Mouse (Mus musculus) stomach, embryonic 14.5 days (tissue): ENCODE results near the gene Krt2. TPM values are rescaled to one million over a fixed set of nuclear protein-coding genes. Genes with fewer than 3 reads are reported as not detected.
A peak's percentile ranks its signal among the peaks of the same experiment; 100 is the strongest.

Experiments used
- ATAC-seq: fragments of 200-750 bp; cut with Nextera tagmentation; 2 replicates; pipeline ENCODE4 v1.8.0; 2017; ENCODE audit warnings: low read depth, moderate TSS enrichment; ENCODE audit not compliant: insufficient number of reproducible peaks, insufficient read depth, low FRiP score
- H3K27ac ChIP-seq: fragments of 300-500 bp; sonication (generic); 2 replicates; pipeline ENCODE4 v1.5.1; 2014; ENCODE audit warnings: mild to moderate bottlenecking, low read length, moderate library complexity, mixed read lengths
- H3K27me3 ChIP-seq: fragments of 300-500 bp; sonication (generic); 2 replicates; pipeline ENCODE4 v1.6.1; 2014; ENCODE audit warnings: low read length, control low read depth, mixed read lengths; ENCODE audit not compliant: control insufficient read depth, insufficient read depth
- H3K36me3 ChIP-seq: fragments of 300-500 bp; sonication (generic); 2 replicates; pipeline ENCODE4 v1.6.1; 2014; ENCODE audit warnings: mild to moderate bottlenecking, control low read depth, low read length, moderate library complexity, mixed read lengths; ENCODE audit not compliant: control insufficient read depth, insufficient read depth
- H3K4me1 ChIP-seq: fragments of 300-500 bp; sonication (generic); 2 replicates; pipeline ENCODE4 v1.6.1; 2014; ENCODE audit warnings: low read length, control low read depth, mixed read lengths; ENCODE audit not compliant: control insufficient read depth, insufficient read depth
- H3K4me2 ChIP-seq: fragments of 300-500 bp; sonication (generic); replicated peaks from 2 replicates; pipeline ENCODE4 v1.6.1; 2014; ENCODE audit warnings: low read depth, low read length, control low read depth
- H3K4me3 ChIP-seq: fragments of 300-500 bp; sonication (generic); 2 replicates; pipeline ENCODE4 v1.5.1; 2014; ENCODE audit warnings: low read depth, low read length, control low read depth
- H3K9ac ChIP-seq: fragments of 300-500 bp; sonication (generic); replicated peaks from 2 replicates; pipeline ENCODE4 v1.6.1; 2014; ENCODE audit warnings: low read depth, mild to moderate bottlenecking, control low read depth, low read length, moderate library complexity, mixed read lengths
- H3K9me3 ChIP-seq: fragments of 300-500 bp; sonication (generic); 2 replicates; pipeline ENCODE4 v1.6.1; 2016; ENCODE audit warnings: low read depth, low read length, control low read depth; ENCODE audit not compliant: control insufficient read depth
- WGBS: fragments of 180-500 bp; shearing (Covaris S2); extraction: QIAGEN DNeasy Blood & Tissue Kit; methylation state at CpG from one replicate; pipeline ENCODE4 v1.1.7; 2014; 5-methylcytosine and 5-hydroxymethylcytosine counted together
- polyA plus RNA-seq: library from polyadenylated mRNA; unstranded; fragments of >200 nt; fragmentation: Nextera tagmentation; extraction: Ambion mirVana; gene quantifications from 2 replicates; pipeline ENCODE4 v1.2.1, GENCODE M21; 2014

Gene Krt2
- polyA plus RNA-seq, 1 experiment from 2014 or later, result not detected

DNA sequence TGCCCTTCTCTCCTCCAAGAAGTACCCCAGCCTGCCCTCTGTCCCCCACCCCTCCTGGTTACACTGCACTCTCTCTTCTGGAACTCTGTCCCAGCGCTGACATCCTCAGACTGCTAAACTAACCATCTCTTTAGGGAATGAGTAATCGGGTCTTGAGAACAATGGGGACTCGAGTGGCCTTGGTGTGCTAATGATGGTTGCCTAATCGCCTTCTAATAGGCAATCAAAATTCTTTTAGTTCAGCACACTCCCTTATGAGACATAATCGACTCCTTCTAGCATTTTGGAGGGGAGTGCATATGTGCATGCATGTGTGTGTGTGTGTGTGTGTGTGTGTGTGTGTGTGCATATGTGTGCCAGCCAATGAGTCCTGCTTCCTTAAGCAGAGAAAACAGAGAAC, 34.6 kb upstream of the Krt2 start:
- Histone ChIP-seq H3K4me3 (no peak overlapping the region), H3K4me2 (no peak overlapping the region), H3K27ac (no peak overlapping the region), H3K4me1 (no peaks in the 10 kb centered on the region), H3K36me3 (no peaks in the 10 kb centered on the region), H3K27me3 (no peaks in the 10 kb centered on the region), H3K9me3 (no peaks in the 10 kb centered on the region), H3K9ac (no peak overlapping the region)
- ATAC-seq, result no peak
- 41% methylated on average over 5 of the region's 5 CpGs for WGBS

DNA sequence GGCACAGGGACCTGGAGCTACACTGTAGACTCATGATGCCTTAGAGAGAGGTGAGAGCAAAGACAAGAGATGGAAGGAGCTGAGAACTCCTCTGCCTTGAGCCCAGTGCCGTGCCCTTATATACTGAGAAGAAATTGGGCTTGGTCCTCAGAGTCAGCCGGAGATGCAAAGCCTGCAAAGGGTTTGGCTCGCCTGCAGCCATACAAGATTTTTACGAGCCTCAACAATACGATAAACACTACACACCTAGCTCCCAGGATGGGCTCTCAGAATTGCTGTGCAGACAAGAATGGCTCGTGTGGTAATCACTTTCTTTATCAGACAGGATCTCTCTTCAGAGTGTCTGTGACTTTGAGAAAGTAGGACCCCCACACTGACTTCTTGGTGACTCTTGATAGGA, 32.7 kb upstream of the Krt2 start, which contains the start of gene Krt1:
TSS of gene Krt1 (minus strand) at position 101 of the 400 bp plus-strand sequence.
- ATAC-seq, result no peak
- Histone ChIP-seq H3K36me3 (no peaks in the 10 kb centered on the region), H3K9me3 (no peaks in the 10 kb centered on the region), H3K4me2 (no peak within 1 kb of the TSS), H3K9ac (no peak within 1 kb of the TSS), H3K27ac (no peak within 1 kb of the TSS), H3K4me1 (no peaks in the 10 kb centered on the region), H3K4me3 (no peak within 1 kb of the TSS), H3K27me3 (0 out of 2 replicates have a peak, but pooled peaks cover 4% of the 10 kb centered on the region)
- 80% methylated on average over 6 of the region's 6 CpGs for WGBS

DNA sequence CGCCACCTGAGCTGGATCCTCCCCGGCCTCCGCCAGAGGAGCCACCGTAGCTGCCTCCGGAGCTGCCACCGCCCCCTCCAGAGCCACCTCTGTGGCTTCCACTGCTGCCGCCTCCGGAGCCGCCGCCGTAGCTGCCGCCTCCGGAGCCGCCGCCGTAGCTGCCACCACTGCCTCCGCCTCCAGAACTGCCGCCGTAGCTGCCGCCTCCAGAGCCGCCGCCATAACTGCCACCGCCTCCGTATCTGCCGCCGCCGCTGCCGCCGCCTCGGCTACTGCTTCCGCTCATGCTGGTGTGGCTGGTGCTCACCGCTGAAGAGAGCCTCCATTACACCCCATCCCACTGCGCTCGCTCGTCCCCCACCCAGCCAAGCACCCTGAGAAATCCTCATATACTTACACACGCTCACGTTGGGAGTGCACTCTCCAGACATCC, 28.0 kb upstream of the Krt2 start:
- Histone ChIP-seq H3K27me3 (0 out of 2 replicates have a peak, but pooled peaks cover 4% of the 10 kb centered on the region), H3K4me1 (no peaks in the 10 kb centered on the region), H3K36me3 (no peaks in the 10 kb centered on the region), H3K4me2 (peak overlapping the region; percentile 91), H3K9me3 (no peaks in the 10 kb centered on the region), H3K27ac (peak overlapping the region; percentile 58; the same call in 1 of the 2 replicates), H3K9ac (peak overlapping the region; percentile 58), H3K4me3 (peak overlapping the region; percentile 50)
- WGBS, result under 1% methylated on average over 29 of the region's 37 CpGs
- ATAC-seq, result peak; percentile 44; the same call in 1 of the 2 replicates

DNA sequence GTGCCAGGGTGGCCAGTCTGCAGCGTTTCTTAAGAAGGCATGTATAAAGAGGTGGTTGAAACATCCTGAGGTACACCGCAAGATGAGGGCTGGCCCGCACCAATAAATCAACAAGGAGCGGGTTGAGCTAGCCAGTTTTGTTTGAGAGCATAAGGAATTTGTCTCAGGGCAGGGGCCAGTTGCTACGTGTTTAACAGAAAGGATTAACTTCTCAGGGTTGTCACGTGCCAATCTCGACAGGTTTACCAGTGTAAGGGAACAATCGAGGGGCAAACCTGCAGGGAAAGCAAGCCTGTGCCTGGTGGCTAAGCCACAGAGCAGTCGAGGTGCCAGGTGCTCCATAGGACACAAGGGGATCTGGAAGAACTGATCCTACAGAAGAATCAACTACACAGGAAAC, 25.2 kb upstream of the Krt2 start:
- Histone ChIP-seq H3K36me3 (no peaks in the 10 kb centered on the region), H3K4me1 (no peaks in the 10 kb centered on the region), H3K4me3 (no peak overlapping the region), H3K27me3 (0 out of 2 replicates have a peak, but pooled peaks cover 4% of the 10 kb centered on the region), H3K9ac (no peak overlapping the region), H3K9me3 (no peaks in the 10 kb centered on the region), H3K27ac (no peak overlapping the region), H3K4me2 (no peak overlapping the region)
- 42% methylated on average over 9 of the region's 9 CpGs for WGBS
- no peak for ATAC-seq

DNA sequence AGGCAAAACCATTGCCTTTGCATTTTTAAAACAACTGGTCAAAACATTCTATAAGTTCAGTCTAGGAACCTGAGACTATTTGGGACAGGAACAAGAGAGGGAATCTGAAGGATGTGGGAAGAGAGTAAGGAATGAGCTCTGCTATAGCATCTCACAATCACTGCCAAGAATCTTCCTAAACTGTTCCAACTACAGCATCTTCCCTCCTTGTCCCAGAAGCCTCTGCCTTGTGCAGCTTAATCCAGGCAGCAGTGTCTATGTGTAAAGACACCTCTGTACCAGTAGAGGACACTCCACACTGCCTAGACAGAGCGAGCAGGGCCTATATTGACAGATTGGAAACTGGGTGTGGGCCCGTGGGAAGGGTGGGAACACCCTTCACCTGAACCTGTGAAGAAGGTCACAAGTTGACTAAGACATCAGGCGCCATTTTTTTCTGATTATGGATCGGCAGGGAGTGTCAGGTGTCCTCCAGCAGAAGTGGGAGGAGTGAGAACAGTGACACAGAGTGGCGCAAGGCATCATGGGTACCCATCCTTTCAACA, 16.9 kb upstream of the Krt2 start:
- H3K9ac ChIP-seq, result no peak overlapping the region
- no peaks in the 10 kb centered on the region for H3K27me3 ChIP-seq
- H3K4me3 ChIP-seq, result no peak overlapping the region
- WGBS, result 60% methylated on average over 5 of the region's 5 CpGs
- H3K9me3 ChIP-seq, result no peaks in the 10 kb centered on the region
- no peaks in the 10 kb centered on the region for H3K4me1 ChIP-seq
- H3K36me3 ChIP-seq, result no peaks in the 10 kb centered on the region
- ATAC-seq, result no peak
- no peak overlapping the region for H3K27ac ChIP-seq
- no peak overlapping the region for H3K4me2 ChIP-seq

DNA sequence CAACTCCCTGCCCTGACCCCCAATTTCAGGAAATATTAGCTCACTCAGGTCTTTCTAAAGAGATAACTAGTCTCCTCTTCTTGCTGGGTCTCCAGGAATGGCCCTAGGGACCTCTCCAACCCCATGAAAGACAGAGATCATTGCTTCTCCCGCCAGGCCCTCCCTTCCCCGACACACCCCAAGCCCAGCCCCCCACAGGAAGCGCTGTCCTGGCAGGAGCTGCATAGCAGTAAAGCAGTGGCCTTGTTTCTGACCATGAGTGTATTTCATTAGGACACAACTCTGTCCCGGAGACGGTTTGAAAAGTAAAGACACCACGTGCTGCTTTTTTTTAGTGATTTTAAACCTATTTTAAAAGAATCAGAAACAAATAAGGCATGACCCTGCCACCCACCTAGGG, 15.2 kb upstream of the Krt2 start:
- H3K27ac ChIP-seq, result no peak overlapping the region
- ATAC-seq, result no peak

DNA sequence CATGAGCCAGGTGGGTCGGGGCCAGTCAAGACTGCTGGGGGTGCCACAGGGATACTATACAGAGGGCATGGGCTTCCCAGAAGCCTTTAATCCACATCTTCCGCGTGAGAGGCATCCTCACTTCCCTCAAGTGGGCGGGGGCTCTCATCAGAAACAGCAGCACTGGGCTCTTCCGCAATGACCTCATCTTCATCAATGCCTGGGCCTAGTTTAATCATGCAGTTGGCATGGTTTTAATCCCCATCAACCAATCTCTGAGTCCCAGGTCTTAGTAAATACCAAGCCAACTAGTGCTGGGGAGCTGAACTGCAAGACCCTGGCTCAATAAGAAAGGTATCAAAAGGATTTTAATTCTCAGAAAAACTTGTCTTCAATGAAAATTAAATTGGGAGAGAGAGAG, 11.5 kb upstream of the Krt2 start:
- no peak for ATAC-seq
- WGBS, result 68% methylated on average over 5 of the region's 5 CpGs
- Histone ChIP-seq H3K27ac (no peak overlapping the region), H3K9ac (no peak overlapping the region), H3K36me3 (no peaks in the 10 kb centered on the region), H3K4me2 (no peak overlapping the region), H3K4me3 (no peak overlapping the region), H3K9me3 (no peaks in the 10 kb centered on the region), H3K27me3 (no peaks in the 10 kb centered on the region), H3K4me1 (no peaks in the 10 kb centered on the region)

More for the DNA sequence above, 15.2 kb upstream of the Krt2 start:
- no peaks in the 10 kb centered on the region for H3K27me3 ChIP-seq
- no peaks in the 10 kb centered on the region for H3K4me1 ChIP-seq
- H3K9ac ChIP-seq, result no peak overlapping the region
- H3K9me3 ChIP-seq, result no peaks in the 10 kb centered on the region
- no peaks in the 10 kb centered on the region for H3K36me3 ChIP-seq
- WGBS, result 29% methylated on average over 6 of the region's 6 CpGs
- H3K4me2 ChIP-seq, result no peak overlapping the region
- H3K4me3 ChIP-seq, result no peak overlapping the region

DNA sequence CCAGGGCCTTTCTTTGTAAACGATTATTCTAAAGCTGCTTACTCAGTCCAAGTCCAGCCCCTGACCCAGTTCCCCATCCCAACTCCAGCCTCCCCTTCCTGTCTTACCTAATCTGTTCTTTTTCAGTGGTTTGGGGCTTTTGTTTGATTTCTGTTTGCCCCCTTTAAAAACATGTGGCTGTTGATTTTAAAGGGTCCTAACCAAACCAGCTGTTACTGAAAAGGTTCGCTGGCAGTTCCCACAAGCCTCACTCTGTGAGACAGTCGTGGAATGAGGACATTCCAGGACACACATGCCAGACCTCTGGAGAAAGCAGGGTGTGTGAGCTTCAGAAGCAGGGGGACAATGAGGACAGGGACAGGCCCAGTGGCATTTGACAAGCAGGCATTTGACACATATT, 3.8 kb upstream of the Krt2 start:
- no peak for ATAC-seq
- Histone ChIP-seq H3K4me1 (no peaks in the 10 kb centered on the region), H3K9me3 (no peaks in the 10 kb centered on the region), H3K4me2 (no peak overlapping the region), H3K27me3 (no peaks in the 10 kb centered on the region), H3K36me3 (no peaks in the 10 kb centered on the region), H3K9ac (no peak overlapping the region), H3K4me3 (no peak overlapping the region), H3K27ac (no peak overlapping the region)
- whole genome bisulfite sequencing, result 16% methylated on average over 3 of the region's 3 CpGs
